Mouse (Mus musculus): ENCODE results near the gene Rhbdf1.

DNA sequence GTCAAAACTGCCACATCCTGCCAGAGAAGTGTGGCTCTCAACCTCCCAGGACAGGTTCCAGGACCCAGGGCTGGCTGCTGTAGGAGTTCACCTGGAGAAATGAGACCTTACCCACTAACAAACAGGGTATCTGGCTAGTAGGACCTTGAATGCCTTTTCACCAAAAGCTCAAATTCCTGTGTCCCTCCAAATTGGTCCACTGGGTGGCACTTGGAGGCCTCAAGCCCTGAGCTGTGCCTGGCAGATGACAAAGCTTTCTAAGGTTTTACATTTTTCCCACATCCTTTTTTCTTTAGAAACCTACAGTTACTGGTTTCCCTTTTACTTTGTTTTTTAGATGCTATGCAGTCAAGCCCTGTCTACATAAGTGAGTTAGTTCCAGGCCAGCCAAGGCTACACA is 25.0 kb upstream of the Rhbdf1 start:
- TF ChIP-seq POLR2A (IDR thresholded peaks at IDR 0.05; ENCODE audit: borderline replicate concordance, extremely low read depth, low read depth, low read length), result no peak
- no peak for TF ChIP-seq CTCF (IDR thresholded peaks at IDR 0.05; ENCODE audit: insufficient read depth, low read length)
